Mouse (Mus musculus) fat pad, adult 2 months (tissue): Measurements from ENCODE around the gene Gmnn.

ENCODE experiments used
- DNase-seq: peaks from one replicate; pipeline ENCODE4 v3.0.0-alpha.2; 2011; ENCODE audit warnings: low read depth, low spot score; ENCODE audit errors: extremely low read depth

Gene Gmnn

GRCm38 (mm10) chr13:24712581-24713130 is 49.1 kb downstream of the Gmnn start:
- DNase-seq = no peak

GRCm38 (mm10) chr13:24710968-24711367 is 50.8 kb downstream of the Gmnn start:
- DNase-seq = no peak

- no peak for DNase-seq
Measured at GRCm38 (mm10) chr13:24709656-24710396, 51.9 kb downstream of the Gmnn start.

DNA sequence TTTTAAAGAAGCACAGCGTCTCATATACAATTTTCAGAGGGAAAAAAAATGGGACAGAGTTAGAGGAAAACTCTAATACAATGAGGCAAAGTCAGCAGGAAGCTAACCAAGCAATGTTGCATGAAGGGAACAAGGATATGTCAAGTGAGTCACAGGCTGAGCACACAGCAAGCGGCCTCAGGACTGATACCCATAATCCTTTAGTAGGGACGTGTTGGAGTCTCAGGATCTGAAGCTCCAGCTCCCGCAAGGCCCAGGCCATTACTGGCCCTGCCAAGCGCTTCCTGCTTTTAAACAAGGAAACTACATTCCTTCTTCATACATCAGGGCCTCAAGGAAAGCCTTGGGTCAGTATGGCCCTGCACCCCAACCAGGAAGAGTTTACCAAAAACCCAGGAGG is 59.6 kb downstream of the Gmnn start:
- no peak for DNase-seq
